Mouse (Mus musculus) gonadal fat pad, adult 2 months (tissue): ENCODE data around the gene Tbc1d9b. TPM values are rescaled to one million over a fixed set of nuclear protein-coding genes. Genes with fewer than 3 reads are reported as not detected.

Experiments used
- DNase-seq: peaks from one replicate; pipeline ENCODE4 v3.0.0-alpha.2; 2012; ENCODE audit warnings: low read depth
- polyA plus RNA-seq: library from polyadenylated mRNA; depleted of rRNA; stranded (reverse); fragments of >200 nt; gene quantifications from 2 replicates; pipeline ENCODE4 v1.2.3, GENCODE M21; 2012; rRNA removed

The Tbc1d9b gene
- polyA plus RNA-seq, 1 experiment, result 78.5 TPM

- DNase-seq, result no peak
Measured at GRCm38 (mm10) chr11:50210505-50211151, 79.4 kb downstream of the Tbc1d9b start, which contains the start of the genes Sqstm1 and Mgat4b. TSS of gene Sqstm1 (minus strand) at chr11:50210827. TSS of gene Mgat4b (plus strand) at chr11:50210890.

GRCm38 (mm10) chr11:50211322-50212059, 80.3 kb downstream of the Tbc1d9b start:
- DNase-seq, result no peak

DNA sequence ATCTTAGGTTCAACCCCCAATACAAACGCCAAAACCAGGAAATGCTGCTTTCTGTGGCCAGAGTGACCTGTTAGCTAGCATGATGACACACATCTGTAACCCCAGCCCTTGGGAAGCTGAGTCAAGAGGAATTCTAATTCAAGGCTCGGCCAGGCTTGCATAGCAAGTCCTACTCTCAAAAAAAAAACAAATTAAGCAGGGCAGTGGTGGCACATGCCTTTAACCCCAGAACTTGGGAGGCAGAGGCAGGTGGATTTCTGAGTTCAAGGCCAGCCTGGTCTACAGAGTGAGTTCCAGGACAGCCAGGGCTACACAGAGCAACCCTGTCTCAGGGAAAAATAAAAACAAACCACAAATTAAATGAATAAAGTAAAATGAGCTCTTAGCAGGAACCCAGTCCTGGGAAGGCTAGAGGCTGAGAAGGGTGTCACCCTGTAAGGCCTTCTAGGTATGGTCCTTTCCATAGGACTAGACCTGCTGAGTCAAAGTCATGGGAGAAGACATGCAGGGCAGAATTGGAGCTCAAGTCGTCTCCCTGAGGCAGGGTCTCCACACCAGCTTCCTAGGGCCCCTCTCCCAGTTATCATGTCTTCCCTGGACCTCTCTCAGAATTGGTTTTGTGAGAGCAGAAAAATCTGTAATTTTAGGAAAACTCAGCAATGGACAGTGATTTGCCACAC, 81.0 kb downstream of the Tbc1d9b start:
- no peak for DNase-seq

GRCm38 (mm10) chr11:50212848-50213758, 81.9 kb downstream of the Tbc1d9b start:
- no peak for DNase-seq

DNA sequence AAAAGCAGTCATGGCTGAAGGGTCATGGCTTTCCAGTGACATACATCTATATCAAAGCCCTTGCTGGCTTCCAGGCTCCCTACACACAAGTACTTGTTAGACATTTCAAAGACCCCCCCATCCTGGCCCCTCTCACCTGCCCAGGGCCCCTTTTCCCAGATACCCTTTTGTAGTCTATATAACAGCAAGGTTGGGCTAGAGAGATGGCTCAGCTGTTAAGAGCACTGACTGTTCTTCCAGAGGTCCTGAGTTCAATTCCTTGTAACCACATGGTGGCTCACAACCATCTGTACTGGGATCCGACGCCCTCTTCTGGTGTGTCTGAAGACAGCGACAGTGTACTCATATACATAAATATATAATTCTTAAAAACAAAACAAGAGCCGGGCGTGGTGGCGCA, 83.4 kb downstream of the Tbc1d9b start:
- DNase-seq, result no peak

DNA sequence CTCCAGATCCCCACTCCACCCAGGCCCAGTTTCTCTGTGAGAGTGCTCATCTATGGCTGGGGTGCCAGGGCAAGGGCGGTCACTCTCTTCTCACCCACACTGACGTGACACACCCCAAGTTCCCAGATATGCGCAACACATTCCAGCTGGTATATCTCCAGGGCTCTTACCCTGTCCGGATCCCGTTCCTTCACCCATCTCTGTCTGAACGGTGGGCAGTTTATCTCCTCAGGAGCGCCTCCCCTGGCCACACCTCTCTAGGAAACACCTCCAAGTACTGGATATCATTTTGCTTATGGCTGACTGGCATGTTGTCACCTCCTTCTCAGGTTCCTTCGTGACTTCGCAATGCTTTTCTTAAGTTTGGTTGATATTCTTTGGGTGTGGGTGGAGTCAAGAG, 84.4 kb downstream of the Tbc1d9b start:
- no peak for DNase-seq

DNA sequence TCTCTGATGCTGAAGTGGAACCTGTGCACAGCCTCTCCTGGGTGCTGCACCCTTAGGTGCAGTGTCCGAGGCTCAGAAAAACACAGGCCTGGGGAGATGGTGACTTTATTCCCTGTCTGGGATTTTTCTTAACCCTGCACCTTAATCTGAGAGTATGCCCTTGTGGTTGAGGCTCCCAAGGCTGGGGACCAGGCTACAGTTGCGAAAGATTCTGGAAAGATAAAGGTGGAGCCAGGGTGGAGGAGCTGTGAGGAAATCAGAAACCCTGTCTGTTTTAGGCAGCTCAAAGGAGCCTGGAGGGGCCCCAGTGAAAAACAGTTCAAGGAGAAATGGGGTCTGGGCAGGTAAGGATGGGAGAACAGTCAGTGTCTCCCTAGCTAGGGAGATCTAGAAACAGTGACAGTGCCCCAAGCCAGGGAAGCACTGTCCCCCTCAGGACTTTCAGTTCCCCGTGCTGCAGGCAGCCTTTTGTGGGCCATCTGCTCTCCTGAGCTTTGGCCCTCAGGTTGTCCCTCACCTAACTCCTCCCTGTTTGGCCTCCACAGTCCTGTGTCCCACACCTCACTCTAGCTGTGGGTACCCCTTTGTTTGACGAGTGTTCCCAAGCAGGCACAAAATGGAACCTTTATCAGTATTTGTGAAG, 85.6 kb downstream of the Tbc1d9b start:
- no peak for DNase-seq

GRCm38 (mm10) chr11:50217811-50218210, 86.6 kb downstream of the Tbc1d9b start:
- DNase-seq, result no peak

DNA sequence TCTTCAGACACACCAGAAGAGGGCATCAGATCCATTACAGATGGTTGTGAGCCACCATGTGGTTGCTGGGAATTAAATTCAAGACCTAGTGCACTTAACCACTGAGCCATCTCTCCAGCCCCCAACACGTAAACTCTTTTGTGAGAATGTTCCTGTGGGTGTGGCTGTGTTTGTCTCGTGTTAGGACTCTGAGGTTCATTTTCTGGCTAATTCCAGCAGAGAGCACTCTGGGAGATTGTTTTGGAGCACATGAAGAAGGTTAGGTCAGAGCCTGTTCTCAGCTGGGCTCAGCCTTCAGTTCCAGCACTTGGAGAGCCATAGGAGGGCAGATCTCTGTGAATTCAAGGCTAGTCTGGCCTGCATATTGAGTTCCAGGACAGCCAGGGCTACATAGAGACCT, 88.6 kb downstream of the Tbc1d9b start:
- DNase-seq, result no peak

Other genes with a start within 250 kb of the Tbc1d9b start
- gene Rasgef1c, start 229.6 kb upstream of the Tbc1d9b start, polyA plus RNA-seq, result 0.33 and 0.62 TPM in 2 replicates
- gene Rnf130, start 106.0 kb upstream of the Tbc1d9b start, polyA plus RNA-seq, result 47.0 and 50.1 TPM in 2 replicates
- 10.7 and 12.5 TPM in 2 replicates for gene Mrnip, start 43.0 kb downstream of the Tbc1d9b start, polyA plus RNA-seq
- gene Sqstm1, start 79.4 kb downstream of the Tbc1d9b start, polyA plus RNA-seq, result 227 and 257 TPM in 2 replicates
- gene Mgat4b, start 79.5 kb downstream of the Tbc1d9b start, polyA plus RNA-seq, result 75.8 and 80.6 TPM in 2 replicates
- gene Ltc4s, start 107.2 kb downstream of the Tbc1d9b start, polyA plus RNA-seq, result 200 and 350 TPM in 2 replicates
- 12.0 and 15.5 TPM in 2 replicates for gene Maml1, start 160.9 kb downstream of the Tbc1d9b start, polyA plus RNA-seq
- gene Canx, start 194.3 kb downstream of the Tbc1d9b start, polyA plus RNA-seq, result 93.4 and 169 TPM in 2 replicates
- gene Cby3, start 223.1 kb downstream of the Tbc1d9b start, polyA plus RNA-seq, result 9.1 and 12.5 TPM in 2 replicates
- 74.9 and 113 TPM in 2 replicates for gene Hnrnph1, start 245.6 kb downstream of the Tbc1d9b start, polyA plus RNA-seq